Mouse (Mus musculus) lung, embryonic 14.5 days (tissue): Measurements from ENCODE around the gene Tpk1. TPM values are rescaled to one million over a fixed set of nuclear protein-coding genes. Genes with fewer than 3 reads are reported as not detected.

Experiments used
- ATAC-seq: fragments of 200-750 bp; cut with Nextera tagmentation; 2 replicates; pipeline ENCODE4 v1.8.0; 2017; ENCODE audit warnings: mild to moderate bottlenecking, moderate TSS enrichment, moderate library complexity; ENCODE audit not compliant: insufficient read depth
- DNase-seq: peaks from one replicate; pipeline ENCODE4 v3.0.0-alpha.2; 2015
- H3K27ac ChIP-seq: fragments of 300-500 bp; sonication (generic); 2 replicates; pipeline ENCODE4 v1.5.1; 2014; ENCODE audit warnings: low read depth, mild to moderate bottlenecking, moderate library complexity
- H3K27me3 ChIP-seq: fragments of 300-500 bp; sonication (generic); 2 replicates; pipeline ENCODE4 v1.6.1; 2014; ENCODE audit warnings: low read length, control low read depth; ENCODE audit not compliant: insufficient read depth
- H3K36me3 ChIP-seq: fragments of 300-500 bp; sonication (generic); 2 replicates; pipeline ENCODE4 v1.6.1; 2014; ENCODE audit warnings: control low read depth; ENCODE audit not compliant: insufficient read depth
- H3K4me1 ChIP-seq: fragments of 300-500 bp; sonication (generic); 2 replicates; pipeline ENCODE4 v1.6.1; 2014; ENCODE audit warnings: antibody characterized with exemption, control low read depth; ENCODE audit not compliant: insufficient read depth
- H3K4me2 ChIP-seq: fragments of 300-500 bp; sonication (generic); 2 replicates; pipeline ENCODE4 v1.6.1; 2014; ENCODE audit warnings: mild to moderate bottlenecking
- H3K4me3 ChIP-seq: fragments of 300-500 bp; sonication (generic); 2 replicates; pipeline ENCODE4 v1.5.1; 2014; ENCODE audit warnings: low read depth, low read length
- H3K9ac ChIP-seq: fragments of 300-500 bp; sonication (generic); 2 replicates; pipeline ENCODE4 v1.6.1; 2014
- H3K9me3 ChIP-seq: fragments of 300-500 bp; sonication (generic); 2 replicates; pipeline ENCODE4 v1.6.1; 2016; ENCODE audit warnings: low read depth, low read length, control low read depth
- CTCF ChIP-seq: IDR thresholded peaks from 2 replicates; pipeline ENCODE4 v1.5.1; 2016; ENCODE audit warnings: antibody characterized with exemption, low read depth
- WGBS: fragments of 180-500 bp; shearing (Covaris S2); extraction: QIAGEN DNeasy Blood & Tissue Kit; methylation state at CpG from one replicate; pipeline ENCODE4 v1.1.7; 2014; 5-methylcytosine and 5-hydroxymethylcytosine counted together
- polyA plus RNA-seq: library from polyadenylated mRNA; unstranded; fragments of >200 nt; fragmentation: Nextera tagmentation; extraction: Ambion mirVana; gene quantifications from 2 replicates; pipeline ENCODE4 v1.2.1, GENCODE M21; 2014

The Tpk1 gene
- polyA plus RNA-seq, 1 experiment from 2014 or later = 12.4 TPM

DNA sequence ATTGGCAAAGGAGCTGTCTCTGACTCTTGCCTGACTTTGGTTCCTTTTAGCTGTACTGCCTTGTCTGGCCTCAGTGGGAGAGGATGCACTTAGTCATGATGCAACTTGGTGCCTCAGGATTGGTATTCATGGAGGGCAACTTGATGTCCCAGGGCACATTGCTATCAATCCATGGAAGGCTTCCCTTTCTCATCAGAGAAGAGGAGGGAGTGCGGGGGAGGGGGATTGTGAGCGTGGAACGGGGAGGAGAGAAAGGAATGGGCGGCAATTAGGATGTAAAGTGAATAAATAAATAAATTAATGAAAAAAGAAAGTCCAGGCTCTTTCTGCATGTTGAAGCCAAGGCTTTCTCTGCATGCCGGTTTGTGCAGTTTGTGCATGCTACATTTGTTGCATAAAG, 304.8 kb downstream of the Tpk1 start:
- H3K36me3 ChIP-seq = no peaks in the 10 kb centered on the region
- ATAC-seq = no peak
- no peak for TF ChIP-seq CTCF
- 39% methylated on average over 5 of the region's 5 CpGs for WGBS
- no peak overlapping the region for H3K27ac ChIP-seq
- no peak for DNase-seq
- no peak overlapping the region for H3K4me2 ChIP-seq
- H3K4me1 ChIP-seq = no peaks in the 10 kb centered on the region
- no peak overlapping the region for H3K9ac ChIP-seq
- H3K9me3 ChIP-seq = no peaks in the 10 kb centered on the region
- H3K27me3 ChIP-seq = no peaks in the 10 kb centered on the region
- H3K4me3 ChIP-seq = no peak overlapping the region

GRCm38 (mm10) chr6:43360214-43360613, 305.9 kb downstream of the Tpk1 start:
- no peaks in the 10 kb centered on the region for H3K36me3 ChIP-seq
- no peak overlapping the region for H3K27ac ChIP-seq
- TF ChIP-seq CTCF = no peak
- H3K27me3 ChIP-seq = no peaks in the 10 kb centered on the region
- no peak overlapping the region for H3K9ac ChIP-seq
- H3K9me3 ChIP-seq = no peaks in the 10 kb centered on the region
- H3K4me3 ChIP-seq = no peak overlapping the region
- WGBS = 65% methylated on average over 3 of the region's 3 CpGs
- ATAC-seq (no peak), DNase-seq (no peak)
- no peak overlapping the region for H3K4me2 ChIP-seq
- H3K4me1 ChIP-seq = no peaks in the 10 kb centered on the region

DNA sequence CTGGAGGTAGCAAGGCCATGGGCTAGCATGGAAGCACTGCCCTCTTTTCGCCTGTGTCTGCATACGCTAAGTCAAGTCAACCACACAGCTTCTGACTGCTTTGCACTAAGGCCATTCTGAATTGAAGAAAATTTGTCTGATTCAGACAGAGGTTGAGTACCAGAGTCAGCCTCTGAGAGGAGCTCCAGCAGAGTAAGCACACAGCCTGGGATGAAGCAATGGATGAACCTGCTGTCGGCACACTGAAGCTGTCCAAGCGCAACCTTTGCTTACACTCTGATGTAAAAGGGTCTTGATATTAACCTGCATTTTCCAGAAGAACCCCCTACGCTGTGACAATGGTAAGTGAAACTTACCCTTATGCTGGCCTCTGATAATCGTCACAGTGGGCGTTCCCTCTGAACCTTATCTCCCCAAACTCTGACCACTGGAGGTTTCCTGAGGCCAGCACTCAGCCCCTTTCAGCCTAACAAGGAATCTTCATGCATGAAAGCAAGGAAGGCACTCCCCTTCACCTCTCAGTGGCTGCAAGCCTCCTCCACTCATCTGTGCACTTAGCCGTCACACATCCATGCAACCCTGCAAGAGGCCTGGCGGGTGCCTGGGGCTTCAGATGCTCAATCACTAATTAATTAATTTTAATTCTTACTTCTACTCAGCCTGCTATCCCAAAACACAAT, 311.4 kb downstream of the Tpk1 start:
- no peak for DNase-seq
- no peak for TF ChIP-seq CTCF
- ATAC-seq = peak; percentile 38; the same call in 1 of the 2 replicates
- Histone ChIP-seq H3K9ac (no peak overlapping the region), H3K27me3 (no peaks in the 10 kb centered on the region), H3K4me2 (no peak overlapping the region), H3K4me1 (no peaks in the 10 kb centered on the region), H3K4me3 (no peak overlapping the region), H3K36me3 (no peaks in the 10 kb centered on the region), H3K9me3 (no peaks in the 10 kb centered on the region), H3K27ac (no peak overlapping the region)
- WGBS = 63% methylated on average over 9 of the region's 9 CpGs

DNA sequence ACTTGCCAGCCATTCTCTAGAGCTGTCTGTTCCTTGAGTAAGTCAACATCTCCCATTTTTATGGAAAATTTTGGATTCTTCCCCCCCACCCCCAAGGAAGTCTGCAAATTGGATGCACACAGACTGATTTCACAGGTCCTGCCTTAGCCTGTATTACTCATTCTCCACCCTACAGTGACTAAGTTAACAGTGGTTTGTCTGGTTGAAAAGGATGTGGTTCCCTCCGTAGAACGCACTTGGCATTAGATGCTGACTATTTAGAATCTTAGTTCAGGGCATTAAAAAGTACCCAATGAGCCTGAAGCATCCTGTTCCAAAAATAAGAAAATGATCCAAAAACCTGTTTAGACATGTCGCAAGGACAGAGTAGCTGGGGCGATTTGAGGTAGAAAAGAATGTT, 312.6 kb downstream of the Tpk1 start:
- no peak for DNase-seq
- Histone ChIP-seq H3K4me1 (no peaks in the 10 kb centered on the region), H3K4me3 (no peak overlapping the region), H3K27me3 (no peaks in the 10 kb centered on the region), H3K4me2 (no peak overlapping the region), H3K36me3 (no peaks in the 10 kb centered on the region), H3K27ac (no peak overlapping the region), H3K9ac (no peak overlapping the region), H3K9me3 (no peaks in the 10 kb centered on the region)
- TF ChIP-seq CTCF = no peak
- 92% methylated on average over 4 of the region's 4 CpGs for WGBS
- ATAC-seq = no peak

DNA sequence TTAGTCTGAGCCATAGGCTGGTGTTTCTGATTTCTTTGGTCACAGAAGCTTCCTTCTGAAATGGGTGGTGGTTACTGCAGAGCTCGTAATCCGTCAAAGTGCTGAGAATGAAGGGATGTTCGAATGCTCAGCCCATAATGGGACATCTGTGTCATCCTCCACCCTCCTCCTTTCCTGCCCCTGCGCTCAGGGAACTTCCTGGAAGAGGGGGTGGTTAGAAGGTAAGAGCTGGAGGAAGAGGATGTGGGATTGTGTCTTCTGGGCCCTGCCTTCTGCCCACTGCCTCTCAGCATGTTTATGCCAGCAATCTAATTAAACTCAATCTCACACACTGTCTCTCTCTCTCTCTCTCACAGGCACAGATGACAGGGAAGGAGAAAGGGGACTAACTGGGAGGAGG, 317.0 kb downstream of the Tpk1 start:
- Histone ChIP-seq H3K36me3 (no peaks in the 10 kb centered on the region), H3K9ac (no peak overlapping the region), H3K27ac (no peak overlapping the region), H3K4me1 (no peaks in the 10 kb centered on the region), H3K4me2 (no peak overlapping the region), H3K27me3 (no peaks in the 10 kb centered on the region), H3K9me3 (no peaks in the 10 kb centered on the region), H3K4me3 (no peak overlapping the region)
- DNase-seq (no peak), ATAC-seq (no peak)
- 47% methylated on average over 4 of the region's 4 CpGs for WGBS
- no peak for TF ChIP-seq CTCF

DNA sequence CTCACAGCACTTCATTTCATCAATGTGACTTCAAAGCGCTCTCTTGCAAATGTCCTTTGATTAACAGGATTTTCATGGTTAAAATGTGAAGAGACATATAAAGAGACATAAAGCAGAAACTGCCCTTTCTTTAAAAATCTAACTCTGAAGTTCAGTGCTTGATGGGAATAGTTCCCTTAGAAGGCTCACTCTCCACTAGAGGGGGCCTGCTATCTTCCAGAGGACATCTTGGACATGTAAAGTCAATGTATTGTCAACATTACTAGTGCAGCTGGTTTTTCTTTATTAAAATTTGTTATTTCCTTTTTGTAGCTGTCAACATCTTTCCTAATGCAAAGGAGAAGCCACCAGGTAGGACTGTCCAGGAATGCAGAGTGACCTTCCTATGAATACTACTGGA, 318.4 kb downstream of the Tpk1 start:
- no peak; the same call in 1 of the 2 replicates for ATAC-seq
- Histone ChIP-seq H3K9me3 (no peaks in the 10 kb centered on the region), H3K36me3 (no peaks in the 10 kb centered on the region), H3K4me2 (no peak overlapping the region), H3K4me3 (no peak overlapping the region), H3K27ac (no peak overlapping the region), H3K4me1 (no peaks in the 10 kb centered on the region; the same call in 1 of the 2 replicates), H3K9ac (no peak overlapping the region), H3K27me3 (no peaks in the 10 kb centered on the region)
- DNase-seq = peak; percentile 68
- 94% methylated on average over 1 of the region's 1 CpGs for WGBS
- TF ChIP-seq CTCF = peak; percentile 49

DNA sequence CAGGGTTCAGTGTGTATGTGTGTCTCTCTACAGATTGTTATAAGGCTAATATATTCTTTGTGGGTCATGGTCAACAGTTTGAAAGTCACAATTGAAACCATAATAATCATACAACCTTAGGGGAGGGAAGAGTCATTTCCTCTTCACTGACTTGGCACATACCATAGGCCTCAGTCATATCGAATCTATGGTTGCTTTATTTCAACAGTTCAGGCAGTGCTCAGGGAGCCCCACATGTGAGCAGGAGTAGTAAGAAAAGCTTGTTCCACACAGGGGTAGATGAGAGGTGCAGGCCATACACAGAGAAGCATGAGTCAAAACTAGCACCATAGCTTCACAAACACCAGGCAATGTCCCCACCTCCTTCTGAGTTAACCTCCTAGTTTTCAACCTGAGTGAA, 323.1 kb downstream of the Tpk1 start:
- no peak overlapping the region for H3K4me3 ChIP-seq
- H3K36me3 ChIP-seq = no peaks in the 10 kb centered on the region
- no peak; the same call in 1 of the 2 replicates for ATAC-seq
- H3K9ac ChIP-seq = no peak overlapping the region
- H3K27ac ChIP-seq = no peak overlapping the region
- no peaks in the 10 kb centered on the region for H3K27me3 ChIP-seq
- 44% methylated on average over 1 of the region's 1 CpGs for WGBS
- no peak overlapping the region for H3K4me2 ChIP-seq
- DNase-seq = no peak
- no peaks in the 10 kb centered on the region for H3K9me3 ChIP-seq
- TF ChIP-seq CTCF = no peak
- no peaks in the 10 kb centered on the region; the same call in 1 of the 2 replicates for H3K4me1 ChIP-seq
